Mouse (Mus musculus): Measurements from ENCODE around the gene Nfkbid.

- no peak for TF ChIP-seq CTCF (conservative IDR thresholded peaks at IDR 0.05; ENCODE audit: low read length)
- TF ChIP-seq NANOG (IDR thresholded peaks at IDR 0.05; ENCODE audit: borderline replicate concordance, low read length): no peak
- no peak for TF ChIP-seq POU5F1 (IDR thresholded peaks at IDR 0.05; ENCODE audit: borderline replicate concordance, low read length)
These were observed 12.9 kb upstream of the Nfkbid start for GRCm38 (mm10) chr7:30408639-30409038.

Data from E14TG2a.4 (cell line).